Mouse (Mus musculus) liver, postnatal 0 days (tissue): ENCODE data around the gene Mmp24. TPM values are rescaled to one million over a fixed set of nuclear protein-coding genes. Genes with fewer than 3 reads are reported as not detected.

Experiments
- ATAC-seq: fragments of 200-750 bp; cut with Nextera tagmentation; 2 replicates; pipeline ENCODE4 v1.8.0; 2017; ENCODE audit warnings: mild to moderate bottlenecking, moderate library complexity
- DNase-seq: peaks from one replicate; pipeline ENCODE4 v3.0.0-alpha.2; 2016
- H3K27ac ChIP-seq: fragments of 300-500 bp; sonication (generic); 2 replicates; pipeline ENCODE4 v1.5.1; 2014; ENCODE audit warnings: antibody characterized with exemption, moderate library complexity, mild to moderate bottlenecking, low read depth
- H3K27me3 ChIP-seq: fragments of 300-500 bp; sonication (generic); 2 replicates; pipeline ENCODE4 v1.6.1; 2014; ENCODE audit warnings: low read length, control low read depth, mixed read lengths; ENCODE audit not compliant: insufficient read depth
- H3K36me3 ChIP-seq: fragments of 300-500 bp; sonication (generic); replicated peaks from 2 replicates; pipeline ENCODE4 v1.6.1; 2014; ENCODE audit warnings: mild to moderate bottlenecking, control low read depth, low read length, moderate library complexity, mixed read lengths; ENCODE audit not compliant: insufficient read depth
- H3K4me1 ChIP-seq: fragments of 300-500 bp; sonication (generic); 2 replicates; pipeline ENCODE4 v1.6.1; 2014; ENCODE audit warnings: antibody characterized with exemption, mild to moderate bottlenecking, control low read depth; ENCODE audit not compliant: insufficient read depth
- H3K4me2 ChIP-seq: fragments of 300-500 bp; sonication (generic); 2 replicates; pipeline ENCODE4 v1.6.1; 2014; ENCODE audit warnings: low read depth, mild to moderate bottlenecking, low read length, moderate library complexity, mixed read lengths
- H3K4me3 ChIP-seq: fragments of 300-500 bp; sonication (generic); 2 replicates; pipeline ENCODE4 v1.5.1; 2014; ENCODE audit warnings: low read depth, low read length
- H3K9ac ChIP-seq: fragments of 300-500 bp; sonication (generic); replicated peaks from 2 replicates; pipeline ENCODE4 v1.6.1; 2014; ENCODE audit warnings: mild to moderate bottlenecking, moderate library complexity
- H3K9me3 ChIP-seq: fragments of 300-500 bp; sonication (generic); 2 replicates; pipeline ENCODE4 v1.6.1; 2016; ENCODE audit warnings: mild to moderate bottlenecking, control low read depth, low read length, mixed read lengths
- CTCF ChIP-seq: sonication (generic); IDR thresholded peaks from 2 replicates; pipeline ENCODE4 v1.5.1; 2016; ENCODE audit warnings: antibody characterized with exemption, low read depth
- EP300 ChIP-seq: IDR thresholded peaks from 2 replicates; pipeline ENCODE4 v1.6.1; 2016; ENCODE audit warnings: antibody characterized with exemption, low read depth, mild to moderate bottlenecking
- WGBS: fragments of 180-500 bp; shearing (Covaris S2); extraction: QIAGEN DNeasy Blood & Tissue Kit; methylation state at CpG from one replicate; pipeline ENCODE4 v1.1.7; 2014; ENCODE audit not compliant: insufficient replicate concordance; 5-methylcytosine and 5-hydroxymethylcytosine counted together
- polyA plus RNA-seq: library from polyadenylated mRNA; unstranded; fragments of >200 nt; fragmentation: Nextera tagmentation; extraction: Ambion mirVana; gene quantifications from 2 replicates; pipeline ENCODE4 v1.2.1, GENCODE M21; 2015

Gene Mmp24
- polyA plus RNA-seq, 1 experiment from 2014 or later, result not detected

GRCm38 (mm10) chr2:155807408-155807807 lies 32.3 kb downstream of the Mmp24 start:
- H3K4me1 ChIP-seq, result no peaks in the 10 kb centered on the region
- no peaks in the 10 kb centered on the region for H3K36me3 ChIP-seq
- no peak overlapping the region for H3K9ac ChIP-seq
- H3K27ac ChIP-seq, result no peak overlapping the region
- DNase-seq (no peak), ATAC-seq (no peak)
- 64% methylated on average over 4 of the region's 4 CpGs for WGBS
- TF ChIP-seq EP300 (no peak), CTCF (no peak)
- no peaks in the 10 kb centered on the region for H3K9me3 ChIP-seq
- no peak overlapping the region for H3K4me2 ChIP-seq
- no peaks in the 10 kb centered on the region for H3K27me3 ChIP-seq
- no peak overlapping the region for H3K4me3 ChIP-seq

DNA sequence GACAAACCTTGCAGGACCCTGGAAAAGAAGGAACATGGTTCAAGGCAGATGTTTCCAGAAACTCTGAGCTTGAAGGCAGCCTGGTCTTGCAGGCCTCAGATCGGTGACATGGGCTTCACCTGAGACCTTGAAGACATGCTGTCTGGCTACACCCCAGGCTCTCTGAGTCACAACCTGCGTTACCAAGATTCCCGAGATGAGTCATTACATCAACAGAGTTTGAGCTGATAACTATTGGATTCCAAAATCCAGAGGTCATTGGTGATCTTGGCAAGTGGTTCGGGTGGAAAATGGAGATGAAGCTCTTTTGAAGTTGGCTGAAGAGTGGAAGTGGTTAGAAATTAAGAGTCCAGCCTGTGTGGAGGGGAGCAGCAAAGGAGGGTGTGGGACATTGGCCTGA lies 34.5 kb downstream of the Mmp24 start:
- ATAC-seq (no peak), DNase-seq (no peak)
- H3K27me3 ChIP-seq, result no peaks in the 10 kb centered on the region
- no peaks in the 10 kb centered on the region for H3K4me1 ChIP-seq
- no peak overlapping the region for H3K4me2 ChIP-seq
- no peak overlapping the region for H3K4me3 ChIP-seq
- no peaks in the 10 kb centered on the region for H3K9me3 ChIP-seq
- H3K27ac ChIP-seq, result no peak overlapping the region
- H3K9ac ChIP-seq, result no peak overlapping the region
- 64% methylated on average over 4 of the region's 4 CpGs for WGBS
- no peak for TF ChIP-seq EP300
- TF ChIP-seq CTCF, result no peak
- H3K36me3 ChIP-seq, result no peaks in the 10 kb centered on the region

GRCm38 (mm10) chr2:155811821-155812396 lies 36.8 kb downstream of the Mmp24 start:
- Histone ChIP-seq H3K36me3 (no peaks in the 10 kb centered on the region), H3K4me3 (no peak overlapping the region), H3K9me3 (no peaks in the 10 kb centered on the region), H3K27ac (no peak overlapping the region), H3K4me2 (no peak overlapping the region), H3K4me1 (no peaks in the 10 kb centered on the region), H3K9ac (no peak overlapping the region), H3K27me3 (no peaks in the 10 kb centered on the region)
- TF ChIP-seq EP300 (no peak), CTCF (peak; percentile 94)
- WGBS, result 36% methylated on average over 16 of the region's 16 CpGs
- DNase-seq, result peak; percentile 87
- ATAC-seq, result peak; percentile 60

DNA sequence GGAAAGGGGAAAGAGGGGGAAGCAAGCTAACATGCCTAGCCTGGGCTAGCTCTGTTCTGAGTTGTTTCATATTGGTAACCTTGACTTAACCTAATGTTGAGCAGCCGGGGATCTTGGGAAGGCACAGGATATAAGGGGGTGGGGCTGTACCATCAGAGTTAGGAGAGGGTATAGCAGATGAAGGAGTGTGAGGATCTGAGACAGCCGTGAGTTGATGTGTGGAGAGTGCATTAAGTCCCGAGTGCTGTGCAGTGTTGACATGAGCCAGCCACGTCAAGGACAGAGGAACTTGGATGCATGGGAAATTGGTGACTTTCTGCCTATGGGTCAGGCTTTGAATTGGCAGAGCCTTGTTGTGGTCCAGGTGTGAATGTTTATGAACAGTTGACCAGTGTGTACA lies 37.5 kb downstream of the Mmp24 start:
- no peak for TF ChIP-seq CTCF
- TF ChIP-seq EP300, result no peak
- H3K9ac ChIP-seq, result no peak overlapping the region
- H3K4me3 ChIP-seq, result no peak overlapping the region
- no peak overlapping the region for H3K27ac ChIP-seq
- ATAC-seq (no peak), DNase-seq (no peak)
- WGBS, result 71% methylated on average over 4 of the region's 4 CpGs
- no peaks in the 10 kb centered on the region for H3K9me3 ChIP-seq
- H3K4me1 ChIP-seq, result no peaks in the 10 kb centered on the region
- H3K36me3 ChIP-seq, result no peaks in the 10 kb centered on the region
- no peak overlapping the region for H3K4me2 ChIP-seq
- H3K27me3 ChIP-seq, result no peaks in the 10 kb centered on the region

DNA sequence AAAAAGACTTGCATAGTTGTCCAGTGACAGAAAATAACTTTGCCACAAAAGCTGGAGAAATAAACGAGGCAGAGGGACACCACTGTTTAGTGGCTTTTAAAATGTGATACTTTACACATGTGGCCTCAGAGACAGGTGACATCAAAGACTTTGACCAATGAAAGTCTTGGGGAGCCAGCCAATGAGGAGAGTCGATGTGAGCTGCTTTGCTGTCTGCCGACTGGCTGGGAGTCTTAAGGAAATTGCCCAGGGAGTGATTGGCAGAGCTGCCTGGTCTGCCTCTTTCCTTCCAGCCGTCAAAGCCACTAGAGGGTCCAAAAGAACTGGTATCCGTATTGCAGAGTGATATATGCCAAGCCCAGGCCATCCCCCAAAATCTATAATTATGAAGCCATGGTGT lies 39.7 kb downstream of the Mmp24 start:
- H3K36me3 ChIP-seq, result no peaks in the 10 kb centered on the region; the same call in 1 of the 2 replicates
- DNase-seq (no peak), ATAC-seq (no peak)
- H3K27ac ChIP-seq, result no peak overlapping the region
- no peaks in the 10 kb centered on the region for H3K27me3 ChIP-seq
- H3K9ac ChIP-seq, result no peak overlapping the region
- WGBS, result 29% methylated on average over 5 of the region's 5 CpGs
- TF ChIP-seq CTCF, result no peak
- TF ChIP-seq EP300, result no peak
- peaks cover 11% of the 10 kb centered on the region for H3K4me1 ChIP-seq
- no peak overlapping the region for H3K4me2 ChIP-seq
- H3K9me3 ChIP-seq, result no peaks in the 10 kb centered on the region
- H3K4me3 ChIP-seq, result no peak overlapping the region

DNA sequence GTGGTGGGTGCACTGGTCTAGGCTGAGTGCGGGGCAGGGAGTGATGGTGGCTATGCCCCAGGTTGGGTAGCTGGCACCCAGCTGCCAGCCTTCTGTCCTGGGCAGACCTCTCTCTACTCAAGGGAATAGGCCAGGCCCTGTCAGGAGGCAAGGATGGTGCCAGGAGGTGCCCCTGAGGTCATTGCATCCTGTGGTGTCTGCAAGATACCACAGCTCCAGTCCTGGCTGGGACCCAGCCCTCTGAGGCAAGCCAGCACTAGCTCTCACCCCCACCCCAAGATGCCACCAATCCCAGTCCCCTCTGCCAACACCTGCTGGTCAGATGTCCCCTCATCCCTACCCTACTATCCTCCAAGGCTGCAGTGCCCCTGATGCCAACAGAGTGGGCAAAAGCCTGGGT lies 41.0 kb downstream of the Mmp24 start:
- Histone ChIP-seq H3K4me1 (peaks cover 15% of the 10 kb centered on the region), H3K9me3 (no peaks in the 10 kb centered on the region), H3K36me3 (peaks cover 10% of the 10 kb centered on the region), H3K4me3 (no peak overlapping the region), H3K9ac (no peak overlapping the region), H3K27me3 (no peaks in the 10 kb centered on the region), H3K27ac (no peak overlapping the region), H3K4me2 (no peak overlapping the region)
- 100% methylated on average over 1 of the region's 1 CpGs for WGBS
- no peak for TF ChIP-seq CTCF
- no peak for TF ChIP-seq EP300
- ATAC-seq (no peak), DNase-seq (no peak)
